Mouse (Mus musculus) hematopoietic stem cell, adult 5-6 weeks (primary cell): ENCODE data around the gene Cdk1. TPM values are rescaled to one million over a fixed set of nuclear protein-coding genes. Genes with fewer than 3 reads are reported as not detected.

Experiments used
- total RNA-seq: library from RNA; stranded (forward); fragments of 172-1452, 232-1000 nt; gene quantifications from 2 replicates; pipeline ENCODE4 v1.2.3, GENCODE M21; 2017

Gene Cdk1
- total RNA-seq, 1 experiment from 2014 or later: 145 TPM

Other genes starting within 250 kb of the Cdk1 start
- 4.6 and 5.1 TPM in 2 replicates for gene Rhobtb1, start 201.5 kb downstream of the Cdk1 start, total RNA-seq
- gene A930033H14Rik, start 139.8 kb downstream of the Cdk1 start, total RNA-seq: 2.4 and 2.9 TPM in 2 replicates
- 1.6 TPM in 1 of 2 replicates, not detected in the other for gene Ank3, start 45.8 kb upstream of the Cdk1 start, total RNA-seq